Mouse (Mus musculus): Measurements from ENCODE around the gene Scube1.

DNA sequence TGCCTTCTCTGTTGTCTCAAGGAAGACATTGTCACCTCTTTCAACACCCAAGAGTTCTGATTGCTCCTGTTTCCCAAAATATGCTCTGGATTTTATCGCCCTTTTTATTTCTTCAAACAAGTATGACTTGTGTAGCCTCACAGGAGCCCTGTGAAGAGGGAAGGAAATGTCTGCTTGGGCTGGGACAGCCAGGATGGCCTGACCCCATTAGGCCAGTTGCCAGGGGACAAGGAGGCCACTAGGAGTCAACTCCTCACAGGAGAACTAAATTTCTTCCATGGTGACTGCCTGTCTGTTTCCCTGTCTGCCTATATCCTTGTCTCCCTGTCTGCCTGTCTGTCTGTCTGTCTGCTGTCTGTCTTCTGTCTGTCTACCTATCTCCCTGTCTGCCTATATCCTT, 17.2 kb upstream of the Scube1 start:
- no peak for TF ChIP-seq CTCF (IDR thresholded peaks at IDR 0.05)
- no peak for TF ChIP-seq EP300 (IDR thresholded peaks at IDR 0.05)

All from lung, postnatal 0 days (tissue).